Mouse (Mus musculus) thymus, adult 2 months (tissue): ENCODE results near the gene Large2. TPM values are rescaled to one million over a fixed set of nuclear protein-coding genes. Genes with fewer than 3 reads are reported as not detected.

Source experiments
- DNase-seq: peaks from one replicate; pipeline ENCODE4 v3.0.0; 2021
- H3K27ac ChIP-seq: fragments of 200-500 bp; 2 replicates; pipeline ENCODE4 v1.5.1; 2012; ENCODE audit warnings: low read length, control low read depth; ENCODE audit not compliant: control insufficient read depth, insufficient read depth
- H3K27me3 ChIP-seq: fragments of 200-500 bp; 2 replicates; pipeline ENCODE4 v1.6.1; 2012; ENCODE audit warnings: mild to moderate bottlenecking, low read length, moderate library complexity, mixed read lengths; ENCODE audit not compliant: control insufficient read depth, insufficient read depth
- H3K36me3 ChIP-seq: fragments of 200-500 bp; 2 replicates; pipeline ENCODE4 v1.6.1; 2012; ENCODE audit warnings: mild to moderate bottlenecking, low read length, moderate library complexity; ENCODE audit not compliant: control insufficient read depth, insufficient read depth
- H3K4me1 ChIP-seq: fragments of 200-500 bp; replicated peaks from 2 replicates; pipeline ENCODE4 v1.6.1; 2012; ENCODE audit warnings: low read length; ENCODE audit not compliant: control insufficient read depth, insufficient read depth
- H3K4me3 ChIP-seq: fragments of 200-500 bp; 2 replicates; pipeline ENCODE4 v1.5.1; 2012; ENCODE audit warnings: mild to moderate bottlenecking, low read length, control low read depth, moderate library complexity; ENCODE audit not compliant: control insufficient read depth, insufficient read depth
- CTCF ChIP-seq: fragments of 200-500 bp; IDR thresholded peaks from 2 replicates; pipeline ENCODE4 v1.5.1; 2012; ENCODE audit warnings: mild to moderate bottlenecking, control low read depth, low read length, moderate library complexity, borderline replicate concordance; ENCODE audit not compliant: control insufficient read depth, poor library complexity, insufficient read depth; ENCODE audit errors: extremely low read depth
- POLR2A ChIP-seq: fragments of 200-500 bp; IDR thresholded peaks from 2 replicates; pipeline ENCODE4 v1.6.1; 2012; ENCODE audit warnings: mild to moderate bottlenecking, low read length, control low read depth, moderate library complexity; ENCODE audit not compliant: control insufficient read depth, poor library complexity, insufficient read depth; ENCODE audit errors: extremely low read depth
- WGBS: fragments of 180-500 bp; shearing (Covaris S2); methylation state at CpG from one replicate; pipeline ENCODE4 v1.1.7; 2018; 5-methylcytosine and 5-hydroxymethylcytosine counted together
- polyA plus RNA-seq: library from polyadenylated mRNA; depleted of rRNA; stranded (reverse); fragments of >200 nt; gene quantifications from 2 replicates; pipeline ENCODE4 v1.2.3, GENCODE M21; 2012

Gene Large2
- polyA plus RNA-seq, 1 experiment: 13.9 TPM

GRCm38 (mm10) chr2:92331410-92331809, 43.3 kb downstream of the Large2 start:
- no peaks in the 10 kb centered on the region for H3K4me1 ChIP-seq
- H3K27ac ChIP-seq: no peak overlapping the region
- no peak for DNase-seq
- H3K4me3 ChIP-seq: no peak overlapping the region
- WGBS: 92% methylated on average over 2 of the region's 2 CpGs
- no peaks in the 10 kb centered on the region for H3K27me3 ChIP-seq
- TF ChIP-seq POLR2A (no peak), CTCF (no peak)
- peaks cover 29% of the 10 kb centered on the region for H3K36me3 ChIP-seq

GRCm38 (mm10) chr2:92330840-92331239, 43.8 kb downstream of the Large2 start:
- TF ChIP-seq CTCF: no peak
- no peak for TF ChIP-seq POLR2A
- peaks cover 29% of the 10 kb centered on the region for H3K36me3 ChIP-seq
- DNase-seq: peak; percentile 33
- 70% methylated on average over 2 of the region's 2 CpGs for WGBS
- H3K4me3 ChIP-seq: no peak overlapping the region
- no peak overlapping the region for H3K27ac ChIP-seq
- H3K27me3 ChIP-seq: no peaks in the 10 kb centered on the region
- no peaks in the 10 kb centered on the region for H3K4me1 ChIP-seq

- Histone ChIP-seq H3K4me3 (no peak overlapping the region), H3K4me1 (no peaks in the 10 kb centered on the region; the same call in 1 of the 2 replicates), H3K27me3 (no peaks in the 10 kb centered on the region), H3K27ac (no peak overlapping the region), H3K36me3 (peaks cover 25% of the 10 kb centered on the region)
- WGBS: 95% methylated on average over 8 of the region's 8 CpGs
- no peak for TF ChIP-seq CTCF
- TF ChIP-seq POLR2A: no peak
- DNase-seq: no peak
Observed at GRCm38 (mm10) chr2:92328206-92328605, 46.5 kb downstream of the Large2 start.

- DNase-seq: no peak
- Histone ChIP-seq H3K4me1 (no peaks in the 10 kb centered on the region; the same call in 1 of the 2 replicates), H3K27ac (no peak overlapping the region), H3K36me3 (peaks cover 24% of the 10 kb centered on the region), H3K4me3 (no peak overlapping the region), H3K27me3 (no peaks in the 10 kb centered on the region)
- TF ChIP-seq POLR2A (no peak), CTCF (no peak)
- WGBS: 96% methylated on average over 4 of the region's 4 CpGs
Observed at GRCm38 (mm10) chr2:92327601-92328000, 47.1 kb downstream of the Large2 start.

GRCm38 (mm10) chr2:92326221-92326620, 48.4 kb downstream of the Large2 start:
- no peaks in the 10 kb centered on the region; the same call in 1 of the 2 replicates for H3K4me1 ChIP-seq
- H3K36me3 ChIP-seq: peaks cover 15% of the 10 kb centered on the region
- no peaks in the 10 kb centered on the region for H3K27me3 ChIP-seq
- 100% methylated on average over 1 of the region's 1 CpGs for WGBS
- H3K27ac ChIP-seq: no peak overlapping the region
- TF ChIP-seq POLR2A (no peak), CTCF (no peak)
- no peak for DNase-seq
- no peak overlapping the region for H3K4me3 ChIP-seq

- DNase-seq: no peak
- H3K27me3 ChIP-seq: no peaks in the 10 kb centered on the region
- WGBS: 98% methylated on average over 7 of the region's 7 CpGs
- TF ChIP-seq POLR2A (no peak), CTCF (no peak)
- peaks cover 10% of the 10 kb centered on the region for H3K36me3 ChIP-seq
- no peaks in the 10 kb centered on the region; the same call in 1 of the 2 replicates for H3K4me1 ChIP-seq
- H3K4me3 ChIP-seq: no peak overlapping the region
- H3K27ac ChIP-seq: no peak overlapping the region
Observed at GRCm38 (mm10) chr2:92325676-92326075, 49.0 kb downstream of the Large2 start.

- Histone ChIP-seq H3K27me3 (no peaks in the 10 kb centered on the region), H3K36me3 (no peaks in the 10 kb centered on the region), H3K27ac (no peak overlapping the region), H3K4me1 (no peaks in the 10 kb centered on the region; the same call in 1 of the 2 replicates), H3K4me3 (no peak overlapping the region)
- WGBS: 95% methylated on average over 2 of the region's 2 CpGs
- DNase-seq: peak; percentile 58
- TF ChIP-seq CTCF (no peak), POLR2A (no peak)
Observed at GRCm38 (mm10) chr2:92322669-92323068, 52.0 kb downstream of the Large2 start.
